Mouse (Mus musculus) yolk sac, embryonic 10.5 days (tissue): ENCODE measurements around the gene Ifitm5.

Experiments
- DNase-seq: peaks from one replicate; pipeline ENCODE4 v3.0.0-alpha.2; 2017; ENCODE audit warnings: low spot score

The Ifitm5 gene

DNA sequence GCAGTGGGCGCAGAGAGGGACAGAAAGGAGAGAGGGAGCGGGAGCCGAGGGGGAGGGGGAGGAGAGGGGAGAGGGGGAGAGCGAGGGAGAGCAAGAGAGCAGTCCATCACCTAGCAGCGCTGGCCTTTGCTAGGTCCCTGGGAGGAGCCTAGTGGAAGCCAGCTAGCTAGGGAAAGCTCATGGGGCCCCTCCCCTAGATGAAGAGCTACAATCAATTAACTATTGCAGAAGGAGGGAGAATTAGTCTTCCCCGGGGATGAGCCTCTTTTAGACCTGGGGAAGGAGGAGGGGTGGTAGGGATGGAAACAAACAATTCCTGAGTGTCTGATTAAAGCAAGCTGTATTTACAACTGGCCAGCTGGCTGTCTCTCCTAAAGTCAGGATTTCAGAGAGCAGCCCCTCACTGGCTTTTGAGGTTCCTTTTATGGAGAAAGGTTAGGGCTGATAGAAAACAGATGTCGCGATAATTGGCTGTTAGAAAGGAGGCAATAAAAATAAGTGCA, 10.4 kb downstream of the Ifitm5 start:
- DNase-seq, result peak; percentile 36

- no peak for DNase-seq
Observed at GRCm38 (mm10) chr7:140938896-140939295, 11.2 kb downstream of the Ifitm5 start.

- no peak for DNase-seq
Observed at GRCm38 (mm10) chr7:140938436-140938835, 11.7 kb downstream of the Ifitm5 start.

DNA sequence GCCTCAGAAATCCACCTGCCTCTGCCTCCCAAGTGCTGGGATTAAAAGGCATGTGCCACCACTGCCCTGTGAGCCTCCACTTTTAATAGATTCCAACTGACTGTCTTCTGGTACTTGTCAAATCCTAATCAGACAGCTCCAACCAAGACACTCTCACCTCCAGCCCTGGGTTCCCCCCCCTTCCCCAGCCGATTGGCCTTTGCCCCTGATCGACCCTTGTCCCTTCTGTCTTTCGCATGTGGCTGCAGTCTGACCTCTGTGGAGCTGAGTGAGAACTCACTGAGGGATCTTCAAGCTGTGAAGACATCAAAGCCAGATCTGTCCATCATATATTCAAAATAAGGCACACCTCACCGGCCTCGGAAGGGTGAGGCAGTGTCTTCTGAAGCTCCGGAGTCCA, 22.9 kb downstream of the Ifitm5 start:
- DNase-seq, result peak; percentile 77

GRCm38 (mm10) chr7:140923070-140923775, 26.9 kb downstream of the Ifitm5 start:
- DNase-seq, result no peak

DNA sequence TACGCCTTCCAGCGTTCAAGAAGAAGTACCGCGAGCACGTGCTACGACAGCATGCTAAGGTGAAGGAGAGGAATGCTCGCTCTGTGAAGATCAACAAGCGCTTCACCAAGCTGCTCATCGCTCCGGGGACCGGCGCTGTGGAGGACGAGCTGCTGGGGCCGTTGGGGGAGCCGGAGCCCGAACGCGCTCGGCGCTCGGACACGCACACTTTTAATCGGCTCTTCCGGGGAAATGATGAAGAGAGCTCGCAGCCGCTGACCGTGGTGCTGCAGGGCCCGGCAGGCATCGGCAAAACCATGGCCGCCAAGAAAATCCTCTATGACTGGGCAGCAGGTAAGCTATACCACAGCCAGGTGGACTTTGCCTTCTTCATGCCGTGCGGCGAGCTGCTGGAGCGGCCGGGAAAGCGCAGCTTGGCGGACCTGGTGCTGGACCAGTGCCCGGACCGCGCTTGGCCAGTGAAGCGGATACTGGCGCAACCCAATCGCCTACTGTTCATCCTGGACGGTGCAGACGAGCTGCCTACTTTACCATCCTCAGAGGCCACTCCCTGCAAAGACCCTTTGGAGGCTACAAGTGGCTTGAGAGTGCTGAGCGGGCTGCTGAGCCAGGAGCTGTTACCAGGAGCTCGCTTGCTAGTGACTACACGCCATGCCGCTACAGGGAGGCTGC, 27.6 kb downstream of the Ifitm5 start:
- DNase-seq, result peak; percentile 50

DNA sequence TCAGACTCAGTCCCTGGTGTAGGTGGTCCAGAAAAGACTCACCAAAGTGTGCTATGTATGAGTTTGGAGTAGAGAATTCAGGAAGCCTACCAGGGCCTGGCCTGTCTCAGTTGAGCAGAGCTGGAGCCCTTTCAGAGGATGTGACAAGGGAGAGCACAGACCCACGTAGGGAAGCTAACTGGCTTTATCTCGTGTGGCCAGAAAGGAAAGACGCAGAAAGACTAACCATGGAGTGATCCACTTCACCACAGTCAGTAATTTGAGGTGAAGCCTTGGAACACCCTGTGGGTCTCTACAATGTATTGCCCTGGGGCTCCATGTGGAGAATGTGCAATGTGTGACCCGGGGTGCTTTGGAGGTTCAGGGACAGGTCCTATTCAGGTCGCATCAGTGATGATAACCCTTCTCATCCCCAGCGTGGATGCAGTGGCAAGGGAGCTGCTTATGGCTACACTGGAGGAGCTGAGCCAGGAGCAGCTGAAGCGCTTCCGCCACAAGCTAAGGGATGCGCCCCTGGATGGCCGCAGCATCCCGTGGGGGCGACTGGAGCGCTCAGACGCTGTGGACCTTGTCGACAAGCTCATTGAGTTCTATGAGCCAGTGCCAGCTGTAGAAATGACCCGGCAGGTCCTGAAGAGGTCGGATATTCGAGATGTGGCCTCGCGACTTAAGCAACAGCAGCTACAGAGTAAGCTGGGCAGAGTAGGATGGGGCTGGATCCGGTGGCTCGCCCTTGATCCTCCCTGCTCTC, 28.7 kb downstream of the Ifitm5 start:
- DNase-seq, result no peak

GRCm38 (mm10) chr7:140920418-140921029, 29.6 kb downstream of the Ifitm5 start, which contains the start of gene Nlrp6:
Gene Nlrp6 (plus strand): TSS chr7:140920902.
- DNase-seq, result no peak

DNA sequence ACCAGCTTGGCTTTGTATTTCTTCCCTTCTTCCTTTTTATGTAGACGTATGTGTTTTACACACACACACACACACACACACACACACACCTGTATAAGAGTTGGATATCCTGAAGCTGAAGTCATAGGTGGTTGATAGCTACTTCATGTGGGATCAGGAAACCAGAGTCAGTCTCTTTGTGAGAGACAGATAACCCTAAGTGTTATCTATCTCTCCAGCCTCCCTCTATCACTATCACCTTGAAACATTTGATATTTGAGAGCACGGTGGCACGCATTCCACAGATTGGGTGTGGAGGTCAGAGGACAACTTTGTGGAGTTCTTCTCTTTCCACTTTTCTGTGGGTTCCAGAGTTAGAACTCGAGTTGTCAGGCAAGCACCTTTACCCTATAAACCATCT, 30.2 kb downstream of the Ifitm5 start:
- DNase-seq, result no peak

DNA sequence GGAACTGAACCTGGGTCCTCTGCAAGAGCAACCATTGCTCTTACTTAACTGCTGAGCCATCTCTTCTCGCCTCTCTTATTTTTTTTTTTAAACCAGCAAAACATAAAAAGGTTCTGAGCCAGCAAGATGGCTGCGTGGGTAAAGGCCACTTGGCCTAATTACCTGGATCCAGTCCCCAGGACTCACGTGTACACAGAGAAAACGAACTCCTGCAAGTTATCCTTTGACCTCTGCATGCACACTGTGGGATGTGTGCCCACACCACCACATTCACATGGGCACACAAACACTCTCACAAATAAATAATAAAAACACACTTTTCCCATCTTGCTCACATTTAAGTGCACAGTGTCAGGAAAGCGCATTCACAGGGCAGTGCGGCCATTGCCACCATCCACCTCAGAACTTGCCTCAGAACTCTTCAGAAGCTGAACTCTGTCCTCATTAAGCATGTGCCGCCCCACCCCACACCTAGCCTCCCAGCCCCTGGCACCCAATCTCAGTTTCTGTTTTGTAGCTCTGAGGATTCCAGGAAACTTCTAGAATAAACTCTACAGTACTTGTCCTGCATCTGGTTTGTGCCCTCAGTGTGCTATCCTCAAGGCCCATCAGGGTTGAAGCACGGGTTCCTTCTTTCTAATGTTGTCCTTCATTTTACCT, 35.9 kb downstream of the Ifitm5 start:
- no peak for DNase-seq

DNA sequence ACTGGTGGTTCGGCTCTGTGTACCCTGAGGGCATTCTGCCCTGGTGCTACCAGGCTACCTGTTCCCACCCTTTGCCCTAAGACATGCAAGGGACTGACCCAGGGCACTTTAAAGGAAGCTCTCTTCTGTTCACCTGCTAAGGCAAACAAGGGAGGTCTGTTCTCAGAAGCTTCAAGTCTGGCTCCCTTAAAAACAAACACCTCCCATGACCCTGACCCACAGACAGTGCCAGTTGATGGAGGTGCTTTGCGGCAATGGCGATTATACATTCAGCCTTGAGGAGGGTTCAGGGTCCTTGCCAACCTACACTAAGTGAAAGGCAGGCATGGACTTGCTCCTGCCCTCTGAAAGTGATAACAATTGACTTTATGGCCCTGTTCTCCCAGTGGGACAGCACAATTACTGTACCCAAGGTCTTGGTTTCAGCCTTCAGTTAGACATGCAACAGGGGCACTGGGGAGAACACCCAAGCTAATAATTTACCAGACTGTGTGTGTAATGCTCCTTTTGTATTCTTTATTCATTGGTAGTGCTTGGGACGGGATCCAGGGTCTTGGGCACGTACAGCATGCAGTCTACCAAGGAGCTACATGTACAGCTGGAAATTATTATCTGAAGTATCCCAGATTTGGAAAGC, 37.1 kb downstream of the Ifitm5 start:
- peak; percentile 51 for DNase-seq

- DNase-seq, result no peak
Observed at GRCm38 (mm10) chr7:140912293-140912692, 37.8 kb downstream of the Ifitm5 start.

DNA sequence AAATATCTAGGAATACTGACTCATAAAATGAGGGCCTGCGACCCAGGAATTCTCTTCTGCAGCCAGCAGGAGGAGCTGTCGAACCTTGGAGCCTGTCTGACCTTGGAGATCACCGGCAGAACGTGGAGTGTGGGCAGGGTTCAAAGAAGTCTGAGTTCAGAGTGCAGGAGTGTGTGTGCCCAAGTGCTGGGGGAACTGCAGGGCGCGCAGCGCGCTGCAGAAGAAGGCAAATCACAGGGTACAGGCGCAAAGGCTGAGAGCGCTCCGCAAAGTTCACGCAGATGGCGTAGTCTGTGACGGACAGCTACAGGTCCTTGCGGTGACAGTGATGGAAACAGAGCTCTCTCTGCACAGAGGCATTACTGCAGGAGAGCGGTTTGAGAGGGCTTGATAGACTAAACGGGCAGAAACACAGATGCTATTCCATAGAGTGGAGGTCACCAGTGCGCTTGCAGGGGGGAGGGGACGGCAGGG, 41.4 kb downstream of the Ifitm5 start:
- DNase-seq, result peak; percentile 84

GRCm38 (mm10) chr7:140908181-140908580, 41.9 kb downstream of the Ifitm5 start:
- DNase-seq, result no peak

GRCm38 (mm10) chr7:140907697-140908096, 42.4 kb downstream of the Ifitm5 start:
- DNase-seq, result no peak

DNA sequence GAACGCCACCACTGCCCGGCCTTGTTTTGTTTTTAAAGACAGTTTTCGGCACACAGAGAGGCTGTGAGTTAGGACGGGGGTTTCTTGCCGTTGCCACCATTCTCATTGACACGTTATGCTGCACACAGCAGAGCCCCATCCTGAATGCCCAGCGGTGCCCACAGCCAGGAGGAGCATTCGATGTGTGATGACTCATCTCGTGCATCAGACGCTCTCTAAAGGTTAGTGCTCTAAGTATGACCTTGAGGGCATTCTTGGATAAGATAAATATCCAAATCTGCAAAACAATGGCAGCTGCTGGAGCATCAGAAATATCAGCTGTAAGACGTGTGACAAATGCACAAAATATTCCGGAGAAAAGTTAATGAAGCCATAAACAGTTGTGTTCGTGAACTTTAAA, 43.0 kb downstream of the Ifitm5 start:
- DNase-seq, result no peak

GRCm38 (mm10) chr7:140905642-140906081, 44.4 kb downstream of the Ifitm5 start:
- DNase-seq, result peak; percentile 49

DNA sequence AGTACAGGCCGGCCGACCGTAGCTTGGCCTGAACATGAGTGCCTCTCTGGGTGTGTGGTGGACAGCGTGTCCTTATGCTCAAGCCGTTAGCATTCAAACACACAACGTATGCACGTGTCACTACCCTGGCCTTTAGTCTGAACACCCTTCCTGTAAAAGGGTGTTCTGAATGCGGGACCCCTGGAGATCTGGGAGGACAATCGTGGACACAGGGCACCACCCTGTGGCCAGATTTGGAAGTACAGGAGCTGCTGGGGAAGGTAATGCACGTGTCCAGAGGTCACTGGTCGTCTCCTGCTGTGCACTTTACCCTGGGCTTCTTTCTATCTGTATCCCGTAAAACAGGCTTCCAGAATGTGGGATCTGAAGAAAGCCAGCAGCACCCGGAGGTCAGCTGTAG, 46.9 kb downstream of the Ifitm5 start:
- DNase-seq, result peak; percentile 83

DNA sequence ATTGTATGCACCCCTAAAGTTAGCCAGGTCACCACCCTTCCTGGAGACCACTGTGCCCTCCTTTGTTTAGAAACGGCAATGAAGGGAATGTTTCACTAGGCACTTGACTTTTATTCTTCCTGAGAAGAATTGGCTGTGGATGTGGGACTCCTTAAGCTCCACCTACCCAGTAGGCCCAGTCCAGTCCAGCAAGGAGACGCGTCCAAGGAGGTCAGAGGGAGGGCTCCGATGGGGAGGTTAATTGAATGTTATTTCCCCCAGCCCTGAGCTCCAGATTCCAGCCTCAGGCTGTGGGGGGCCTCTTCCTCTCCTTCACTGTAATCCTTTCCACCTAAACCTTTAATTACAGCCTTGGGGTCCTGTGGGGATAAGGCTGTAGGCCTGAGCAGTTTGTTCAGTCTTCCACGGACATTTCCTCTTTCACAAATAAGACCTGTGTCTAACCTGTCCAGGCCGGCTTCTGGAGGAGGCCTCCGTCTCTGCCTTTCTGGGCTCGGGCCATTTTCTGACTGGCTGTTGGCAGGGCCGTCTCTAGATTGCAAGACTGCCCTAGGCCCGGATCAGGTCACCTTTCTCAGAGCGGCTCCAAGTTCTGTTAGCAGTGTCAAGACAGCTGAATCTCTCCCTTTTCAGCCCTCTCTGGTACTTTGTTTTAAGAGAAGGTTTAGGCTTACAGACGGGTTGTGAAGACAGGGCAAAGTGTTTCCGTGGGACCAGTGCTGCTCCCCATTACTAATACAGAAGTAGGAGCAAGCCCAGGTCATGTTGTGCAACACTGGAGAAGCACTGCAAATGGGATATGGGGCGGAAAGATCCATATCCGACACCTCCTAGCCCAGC, 47.8 kb downstream of the Ifitm5 start:
- DNase-seq, result no peak

DNA sequence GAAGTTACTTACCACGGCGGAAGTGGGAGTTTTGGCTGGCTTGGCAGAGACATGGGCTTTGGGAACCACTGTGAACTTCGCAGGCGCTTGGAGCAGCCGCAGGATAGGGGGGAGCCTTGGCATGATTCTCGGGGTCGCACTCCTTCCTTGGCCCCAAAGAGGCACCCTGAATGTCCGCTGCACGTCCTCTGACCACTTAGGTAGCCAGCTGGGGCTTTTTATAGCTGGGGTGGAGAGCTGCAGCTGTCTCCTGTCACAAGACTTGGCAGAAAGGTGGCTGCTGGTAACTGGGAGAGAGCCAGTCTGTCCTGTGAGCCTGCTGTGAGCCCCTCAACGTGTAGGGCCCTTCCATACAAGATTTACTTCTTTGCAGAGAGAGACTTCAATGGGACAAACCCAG, 49.9 kb downstream of the Ifitm5 start, which contains the start of gene Cox8b:
TSS of gene Cox8b (minus strand) at position 227 of the 400 bp plus-strand sequence.
- DNase-seq, result no peak
